Mouse (Mus musculus) limb, embryonic 12.5 days (tissue): ENCODE data around the gene Specc1. TPM values are rescaled to one million over a fixed set of nuclear protein-coding genes. Genes with fewer than 3 reads are reported as not detected.

Experiments
- ATAC-seq: fragments of 200-750 bp; cut with Nextera tagmentation; 2 replicates; pipeline ENCODE4 v1.8.0; 2017; ENCODE audit warnings: low read depth, moderate TSS enrichment; ENCODE audit not compliant: insufficient number of reproducible peaks, insufficient read depth, low FRiP score, low TSS enrichment
- H3K27ac ChIP-seq: fragments of 300-500 bp; sonication (generic); 2 replicates; pipeline ENCODE4 v1.5.1; 2016; ENCODE audit warnings: mild to moderate bottlenecking, moderate library complexity
- H3K27me3 ChIP-seq: fragments of 300-500 bp; sonication (generic); 2 replicates; pipeline ENCODE4 v1.6.1; 2016; ENCODE audit warnings: mild to moderate bottlenecking, moderate library complexity
- H3K36me3 ChIP-seq: fragments of 300-500 bp; sonication (generic); 2 replicates; pipeline ENCODE4 v1.6.1; 2016; ENCODE audit warnings: mild to moderate bottlenecking, moderate library complexity
- H3K4me1 ChIP-seq: fragments of 300-500 bp; sonication (generic); replicated peaks from 2 replicates; pipeline ENCODE4 v1.6.1; 2016
- H3K4me2 ChIP-seq: fragments of 300-500 bp; sonication (generic); 2 replicates; pipeline ENCODE4 v1.6.1; 2016; ENCODE audit warnings: mild to moderate bottlenecking, moderate library complexity
- H3K4me3 ChIP-seq: fragments of 300-500 bp; sonication (generic); replicated peaks from 2 replicates; pipeline ENCODE4 v1.5.1; 2016; ENCODE audit warnings: mild to moderate bottlenecking
- H3K9ac ChIP-seq: fragments of 300-500 bp; sonication (generic); replicated peaks from 2 replicates; pipeline ENCODE4 v1.6.1; 2016; ENCODE audit warnings: mild to moderate bottlenecking, moderate library complexity
- H3K9me3 ChIP-seq: fragments of 300-500 bp; sonication (generic); 2 replicates; pipeline ENCODE4 v1.6.1; 2016; ENCODE audit warnings: mild to moderate bottlenecking, moderate library complexity
- WGBS: fragments of 180-500 bp; shearing (Covaris S2); methylation state at CpG from one replicate; pipeline ENCODE4 v1.1.7; 2016; 5-methylcytosine and 5-hydroxymethylcytosine counted together
- polyA plus RNA-seq: library from polyadenylated mRNA; unstranded; fragments of >200 nt; fragmentation: Nextera tagmentation; extraction: Ambion mirVana; gene quantifications from 2 replicates; pipeline ENCODE4 v1.2.1, GENCODE M21; 2016

The Specc1 gene
- 13.8 and 16.4 TPM in 2 replicates for polyA plus RNA-seq

DNA sequence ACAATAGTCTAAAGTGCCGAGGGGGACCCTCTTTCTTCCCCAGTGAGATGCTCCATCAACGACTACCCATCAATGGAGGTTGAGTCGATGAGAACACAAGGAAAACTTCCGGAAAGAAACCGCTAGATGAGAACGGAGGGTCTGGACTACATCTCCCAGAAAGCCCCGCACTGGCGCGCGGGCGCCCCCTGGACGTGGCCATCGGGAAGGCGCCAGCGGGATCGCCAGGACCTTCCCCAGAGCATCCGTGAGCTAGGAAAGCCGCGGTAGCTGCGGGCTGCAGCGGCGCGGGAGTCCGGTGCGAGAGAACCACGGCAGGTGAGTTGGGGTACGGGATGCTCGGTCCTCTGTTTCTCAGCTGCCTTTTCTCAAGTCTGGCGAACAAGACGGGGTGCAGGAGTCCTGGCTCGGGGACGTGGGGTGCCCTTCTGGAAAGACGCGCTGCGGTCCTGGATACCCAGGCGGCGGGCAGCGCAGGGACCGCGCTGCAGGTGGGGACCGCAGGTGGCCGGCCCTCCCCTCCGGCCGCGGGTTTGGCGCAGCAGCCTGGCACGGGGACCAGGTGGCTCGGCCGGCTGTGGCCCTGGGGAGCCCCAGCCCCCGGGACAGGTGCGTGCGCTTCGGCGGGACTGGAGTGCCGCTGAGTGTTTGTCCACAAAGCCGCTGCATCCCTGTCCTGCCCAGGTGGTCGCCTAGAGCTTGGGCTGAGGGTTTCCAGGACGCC is at the start of gene Specc1:
TSS of gene Specc1 (plus strand) at position 192 of the 724 bp plus-strand sequence.
- WGBS: under 1% methylated on average over 58 of the region's 58 CpGs
- peaks cover 27% of the 10 kb centered on the region for H3K27me3 ChIP-seq
- H3K9me3 ChIP-seq: no peaks in the 10 kb centered on the region
- H3K27ac ChIP-seq: no peak within 1 kb of the TSS
- H3K9ac ChIP-seq: peak within 1 kb of the TSS; percentile 54
- H3K4me3 ChIP-seq: peak within 1 kb of the TSS; percentile 60
- peak within 1 kb of the TSS; percentile 99 for H3K4me2 ChIP-seq
- ATAC-seq: peak; percentile 89
- H3K4me1 ChIP-seq: 0 out of 2 replicates have a peak, but pooled peaks cover 4% of the 10 kb centered on the region
- H3K36me3 ChIP-seq: no peaks in the 10 kb centered on the region

GRCm38 (mm10) chr11:61908315-61908714 is 48.2 kb upstream of the Specc1 start:
- H3K9me3 ChIP-seq: no peaks in the 10 kb centered on the region
- no peak overlapping the region for H3K4me3 ChIP-seq
- H3K36me3 ChIP-seq: peaks cover 75% of the 10 kb centered on the region
- no peak overlapping the region for H3K4me2 ChIP-seq
- no peaks in the 10 kb centered on the region for H3K27me3 ChIP-seq
- H3K4me1 ChIP-seq: no peaks in the 10 kb centered on the region
- no peak for ATAC-seq
- no peak overlapping the region for H3K27ac ChIP-seq
- H3K9ac ChIP-seq: no peak overlapping the region

GRCm38 (mm10) chr11:61919702-61920101 is 36.9 kb upstream of the Specc1 start:
- no peak for ATAC-seq
- Histone ChIP-seq H3K36me3 (peaks cover 39% of the 10 kb centered on the region), H3K27me3 (no peaks in the 10 kb centered on the region), H3K4me1 (no peaks in the 10 kb centered on the region), H3K4me2 (no peak overlapping the region), H3K9ac (no peak overlapping the region), H3K9me3 (no peaks in the 10 kb centered on the region), H3K4me3 (no peak overlapping the region), H3K27ac (no peak overlapping the region)
- WGBS: over 99% methylated on average over 3 of the region's 3 CpGs

DNA sequence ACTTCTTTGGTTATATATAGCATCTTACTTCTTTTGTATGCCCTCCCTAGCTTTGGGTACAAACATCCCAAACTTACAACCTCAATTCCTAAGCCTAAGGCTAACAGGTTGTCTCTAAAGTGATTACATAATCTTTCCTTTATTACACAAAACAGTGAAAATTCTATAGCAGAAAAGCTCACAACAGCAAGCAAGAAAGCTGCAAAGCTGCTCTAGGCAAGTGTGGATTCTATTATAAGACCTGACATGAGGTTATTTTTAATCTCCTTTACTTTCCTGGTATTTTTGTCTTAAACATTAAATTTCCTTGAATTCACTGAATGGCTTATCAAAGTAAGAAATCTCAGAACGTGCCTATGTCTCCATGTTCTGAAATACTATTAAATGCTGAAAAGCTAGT is 33.3 kb upstream of the Specc1 start:
- no peak overlapping the region for H3K27ac ChIP-seq
- peaks cover 18% of the 10 kb centered on the region for H3K36me3 ChIP-seq
- H3K9ac ChIP-seq: no peak overlapping the region
- no peaks in the 10 kb centered on the region for H3K27me3 ChIP-seq
- no peak overlapping the region for H3K4me2 ChIP-seq
- H3K4me1 ChIP-seq: no peaks in the 10 kb centered on the region
- no peak overlapping the region for H3K4me3 ChIP-seq
- no peaks in the 10 kb centered on the region for H3K9me3 ChIP-seq
- no peak for ATAC-seq
- WGBS: 90% methylated on average over 1 of the region's 1 CpGs

DNA sequence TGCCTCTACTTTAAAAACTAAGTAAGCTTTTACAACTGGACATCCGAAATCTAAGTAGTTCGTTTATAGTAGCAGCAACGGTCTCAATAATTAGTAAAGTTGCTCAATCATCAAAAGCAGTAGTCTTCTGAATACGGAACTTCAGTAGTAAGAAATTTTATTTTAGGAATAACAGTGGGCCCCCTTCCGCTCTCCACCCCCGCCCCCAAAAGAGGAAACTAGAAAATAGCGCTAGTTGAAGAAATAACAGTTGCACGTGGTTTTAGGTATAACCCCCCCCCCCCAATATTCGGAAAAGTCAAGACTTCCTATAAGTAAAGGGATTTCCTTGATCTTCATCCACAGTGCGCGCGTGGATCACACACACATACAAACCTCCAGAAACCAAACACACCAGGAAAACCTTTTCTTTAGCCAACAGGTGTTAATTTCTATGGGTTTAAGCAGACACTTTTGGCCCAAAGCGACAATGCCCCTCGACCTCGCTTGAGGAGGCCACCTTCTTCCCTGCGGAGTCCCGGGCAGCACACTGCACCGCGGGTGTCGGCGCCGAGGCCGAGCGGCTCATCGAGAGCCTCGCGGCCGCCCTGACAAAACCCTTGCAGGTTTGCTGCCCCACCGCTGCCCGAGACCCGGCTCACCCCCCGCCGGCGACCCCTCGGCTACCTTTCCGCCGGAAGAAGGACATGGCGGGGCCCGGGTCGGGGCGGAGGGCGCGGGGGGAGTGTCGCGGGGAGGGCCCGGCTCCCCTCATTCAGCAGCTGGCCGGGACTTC is 27.1 kb upstream of the Specc1 start:
- H3K36me3 ChIP-seq: no peaks in the 10 kb centered on the region
- H3K27me3 ChIP-seq: no peaks in the 10 kb centered on the region
- WGBS: 1% methylated on average over 47 of the region's 47 CpGs
- H3K27ac ChIP-seq: peak overlapping the region; percentile 95
- H3K4me2 ChIP-seq: peak overlapping the region; percentile 67
- peak overlapping the region; percentile 88 for H3K4me3 ChIP-seq
- peaks cover 13% of the 10 kb centered on the region for H3K4me1 ChIP-seq
- H3K9ac ChIP-seq: peak overlapping the region; percentile 86
- peak; percentile 57 for ATAC-seq
- H3K9me3 ChIP-seq: no peaks in the 10 kb centered on the region

DNA sequence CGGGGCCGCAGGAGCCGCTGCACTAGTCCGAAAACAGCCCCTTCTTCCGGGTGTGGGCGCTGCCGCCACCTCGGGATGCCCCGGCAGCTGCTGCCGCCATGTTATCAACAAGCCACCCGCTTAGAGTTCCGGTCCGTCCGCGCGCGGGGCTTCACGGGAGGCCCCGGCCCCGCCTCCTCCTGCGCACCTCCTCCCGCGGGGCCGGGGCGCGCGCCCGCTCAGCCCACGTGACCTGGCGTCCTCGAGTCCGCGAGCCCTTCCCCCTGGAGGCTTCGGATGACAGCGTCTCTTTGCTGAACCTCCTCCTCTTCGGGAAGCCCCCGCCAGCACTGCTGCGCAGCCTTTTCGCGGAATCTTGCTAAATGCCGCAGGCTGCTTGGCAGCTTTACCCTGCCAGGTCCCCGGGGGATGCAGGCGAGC is 26.5 kb upstream of the Specc1 start, which contains the start of gene Akap10:
TSS of gene Akap10 (minus strand) at position 155 of the 420 bp plus-strand sequence.
- H3K27me3 ChIP-seq: no peaks in the 10 kb centered on the region
- H3K4me3 ChIP-seq: peak within 1 kb of the TSS; percentile 88
- H3K36me3 ChIP-seq: no peaks in the 10 kb centered on the region
- H3K4me1 ChIP-seq: peaks cover 13% of the 10 kb centered on the region
- peak; percentile 90 for ATAC-seq
- under 1% methylated on average over 43 of the region's 43 CpGs for WGBS
- H3K4me2 ChIP-seq: peak within 1 kb of the TSS; percentile 67
- no peaks in the 10 kb centered on the region for H3K9me3 ChIP-seq
- peak within 1 kb of the TSS; percentile 95 for H3K27ac ChIP-seq
- H3K9ac ChIP-seq: peak within 1 kb of the TSS; percentile 86

DNA sequence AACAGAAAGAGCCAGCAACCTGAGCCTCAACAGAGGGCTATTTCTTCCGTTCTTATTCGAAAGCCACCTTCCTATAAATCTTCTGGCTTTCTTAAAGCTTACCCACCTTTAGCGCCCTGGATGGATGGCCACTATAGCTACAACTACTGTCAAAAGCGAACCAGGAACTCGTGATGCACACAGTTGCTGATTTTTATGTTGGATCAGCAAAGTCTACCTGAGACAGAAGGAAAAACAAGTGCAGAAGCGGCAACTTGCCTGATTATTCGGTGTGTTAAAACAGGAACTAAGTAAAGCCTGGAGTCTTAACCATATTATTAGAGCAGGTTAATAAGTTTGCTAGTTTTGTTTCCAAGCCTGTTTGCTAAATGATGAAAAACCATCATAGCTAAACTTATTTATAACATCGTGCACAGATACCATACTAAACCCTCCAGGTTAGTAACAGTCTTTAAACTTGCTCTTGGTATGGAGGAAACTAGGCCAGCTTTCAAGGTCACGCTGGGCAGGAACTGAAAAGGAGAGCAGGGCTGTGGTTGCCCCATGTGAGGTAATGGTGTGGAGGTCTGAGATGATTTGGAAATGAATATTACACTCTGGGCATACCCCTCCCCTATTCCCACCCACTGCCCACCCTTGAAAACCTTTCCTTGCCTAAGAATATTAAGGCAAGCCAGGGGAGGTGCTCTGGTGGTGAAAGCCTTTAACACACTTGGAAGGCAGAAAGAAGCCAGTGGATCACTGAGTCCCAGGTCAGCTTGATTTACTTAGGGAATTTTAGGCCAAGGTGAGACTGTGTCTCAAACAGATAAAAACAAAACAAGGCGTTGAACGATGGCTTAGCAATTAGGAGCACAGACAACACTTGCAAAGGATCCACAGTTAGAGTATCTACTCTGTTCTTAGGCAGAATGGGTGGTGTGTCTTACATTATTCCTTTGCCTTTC is 25.6 kb upstream of the Specc1 start:
- 19% methylated on average over 11 of the region's 11 CpGs for WGBS

GRCm38 (mm10) chr11:61937761-61938160 is 18.8 kb upstream of the Specc1 start:
- H3K27me3 ChIP-seq: no peaks in the 10 kb centered on the region
- no peaks in the 10 kb centered on the region for H3K9me3 ChIP-seq
- no peaks in the 10 kb centered on the region for H3K36me3 ChIP-seq
- no peak overlapping the region for H3K27ac ChIP-seq
- no peak overlapping the region for H3K4me3 ChIP-seq
- 95% methylated on average over 1 of the region's 1 CpGs for WGBS
- no peak overlapping the region for H3K4me2 ChIP-seq
- no peak for ATAC-seq
- no peaks in the 10 kb centered on the region for H3K4me1 ChIP-seq
- H3K9ac ChIP-seq: no peak overlapping the region

More for the DNA sequence above, 25.6 kb upstream of the Specc1 start:
- ATAC-seq: no peak
- Histone ChIP-seq H3K36me3 (no peaks in the 10 kb centered on the region), H3K27me3 (no peaks in the 10 kb centered on the region), H3K4me1 (peaks cover 13% of the 10 kb centered on the region), H3K9me3 (no peaks in the 10 kb centered on the region), H3K4me2 (peak overlapping the region; percentile 67), H3K9ac (peak overlapping the region; percentile 86), H3K27ac (peak overlapping the region; percentile 95), H3K4me3 (peak overlapping the region; percentile 88)

GRCm38 (mm10) chr11:61942903-61943302 is 13.7 kb upstream of the Specc1 start:
- H3K4me2 ChIP-seq: no peak overlapping the region
- H3K4me3 ChIP-seq: no peak overlapping the region
- ATAC-seq: no peak
- no peak overlapping the region for H3K9ac ChIP-seq
- no peaks in the 10 kb centered on the region for H3K9me3 ChIP-seq
- H3K36me3 ChIP-seq: no peaks in the 10 kb centered on the region
- no peaks in the 10 kb centered on the region for H3K27me3 ChIP-seq
- WGBS: 93% methylated on average over 2 of the region's 2 CpGs
- no peaks in the 10 kb centered on the region for H3K4me1 ChIP-seq
- no peak overlapping the region for H3K27ac ChIP-seq

DNA sequence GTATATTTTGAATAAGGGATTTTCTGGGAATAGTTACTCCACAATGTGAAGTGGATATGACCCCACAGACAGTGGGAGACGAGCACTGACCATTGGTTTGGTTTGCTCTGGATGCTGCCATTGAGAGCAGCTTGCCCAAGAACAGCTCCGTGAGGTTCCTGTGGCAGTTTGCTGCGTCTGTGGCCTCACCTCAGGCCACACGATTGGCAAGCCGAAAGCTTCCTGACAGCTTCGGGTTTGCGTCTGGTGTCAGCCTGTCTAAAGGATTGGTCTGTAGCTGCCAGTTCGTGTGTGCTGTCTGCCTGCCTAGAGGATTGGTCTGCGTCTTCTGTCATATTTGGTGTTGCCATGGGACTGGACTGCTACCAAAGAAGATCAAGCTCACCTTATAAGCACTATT is 12.1 kb upstream of the Specc1 start:
- Histone ChIP-seq H3K4me2 (no peak overlapping the region), H3K9me3 (no peaks in the 10 kb centered on the region)
- 78% methylated on average over 9 of the region's 9 CpGs for WGBS

More for the DNA sequence above, 12.1 kb upstream of the Specc1 start:
- ATAC-seq: no peak
- Histone ChIP-seq H3K4me1 (no peaks in the 10 kb centered on the region), H3K27me3 (no peaks in the 10 kb centered on the region), H3K4me3 (no peak overlapping the region), H3K27ac (no peak overlapping the region), H3K36me3 (no peaks in the 10 kb centered on the region), H3K9ac (no peak overlapping the region)
